Mouse (Mus musculus) adrenal gland, adult (tissue): Measurements from ENCODE around the gene Vmn2r10.
"Not testable (repeated sequence)": the region's sequence is repeated elsewhere in the genome, so short reads cannot be mapped to it uniquely, and the experiment has no call there.

Experiments used
- DNase-seq, 2 experiments: peaks; one replicate each; pipeline ENCODE4 v3.0.0; 2022 to 2023; ENCODE audit warnings: low spot score in 1 of 2; ENCODE audit not compliant: inconsistent age in 2 of 2

The Vmn2r10 gene

GRCm38 (mm10) chr5:109006427-109006826, at the start of gene Vmn2r10:
Gene Vmn2r10, minus strand, starts transcription at chr5:109006527.
- DNase-seq, result not testable (repeated sequence)

DNA sequence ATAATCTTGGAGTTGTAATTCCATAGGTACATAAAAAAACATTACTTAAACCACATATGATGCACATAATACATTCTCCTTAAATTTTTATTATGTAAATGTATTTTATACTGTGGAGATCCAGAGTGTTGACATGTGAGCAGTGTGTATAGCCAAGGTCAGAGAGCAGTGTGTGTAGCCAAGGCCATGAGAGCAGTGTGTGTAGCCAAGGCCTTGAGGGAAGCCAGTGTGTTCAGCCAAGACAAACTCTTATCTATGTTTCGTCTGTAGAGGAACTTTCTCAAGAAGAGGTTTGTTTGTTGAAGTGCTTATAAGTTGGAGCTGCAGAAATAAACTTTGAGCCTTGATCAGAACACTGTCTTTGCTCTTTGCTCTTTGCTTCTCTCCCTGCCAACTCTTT, 49.0 kb upstream of the Vmn2r10 start:
- peak; percentile 48 to 49 for DNase-seq

DNA sequence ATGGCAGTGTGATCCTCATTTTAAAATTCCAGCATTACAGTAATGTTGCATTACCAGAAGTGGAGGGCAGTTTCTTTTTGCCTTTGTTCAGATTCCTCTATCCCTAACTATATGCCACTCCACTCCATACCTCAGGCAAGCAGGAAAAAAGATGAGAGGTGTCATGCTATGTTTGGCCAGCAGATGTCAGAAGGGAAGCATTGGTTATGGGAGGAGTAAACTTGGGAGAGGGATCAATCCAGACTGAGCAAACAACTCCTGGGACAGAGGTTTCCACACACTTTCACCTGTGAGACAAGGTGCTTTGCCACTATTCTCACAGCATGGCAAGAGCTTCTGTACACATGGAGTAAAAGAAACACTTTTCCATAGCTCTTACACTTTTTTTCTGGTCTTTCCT, 26.3 kb upstream of the Vmn2r10 start:
- DNase-seq, result peak; percentile 35 to 57

DNA sequence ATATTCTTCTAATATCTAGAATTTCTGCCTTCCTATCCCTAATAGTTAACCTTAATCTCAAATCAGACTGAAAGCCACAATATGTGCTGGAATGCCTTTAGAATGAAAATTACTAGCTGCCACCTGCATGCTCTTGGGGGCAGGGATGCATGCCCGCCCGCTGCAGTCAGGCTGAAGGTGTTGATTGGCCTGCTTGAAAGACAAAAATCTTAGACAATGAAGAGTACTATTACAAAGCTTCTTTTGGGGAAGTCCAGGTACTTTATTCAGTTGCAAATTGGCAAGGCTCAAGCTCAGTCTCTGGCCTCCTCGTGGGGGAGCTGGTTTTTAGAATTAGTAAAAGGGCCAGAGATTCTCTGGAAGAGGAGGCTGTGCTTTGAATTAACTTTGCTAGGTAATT, 17.4 kb downstream of the Vmn2r10 start:
- no peak for DNase-seq
